Mouse (Mus musculus): ENCODE results near the gene Uvrag.

DNA sequence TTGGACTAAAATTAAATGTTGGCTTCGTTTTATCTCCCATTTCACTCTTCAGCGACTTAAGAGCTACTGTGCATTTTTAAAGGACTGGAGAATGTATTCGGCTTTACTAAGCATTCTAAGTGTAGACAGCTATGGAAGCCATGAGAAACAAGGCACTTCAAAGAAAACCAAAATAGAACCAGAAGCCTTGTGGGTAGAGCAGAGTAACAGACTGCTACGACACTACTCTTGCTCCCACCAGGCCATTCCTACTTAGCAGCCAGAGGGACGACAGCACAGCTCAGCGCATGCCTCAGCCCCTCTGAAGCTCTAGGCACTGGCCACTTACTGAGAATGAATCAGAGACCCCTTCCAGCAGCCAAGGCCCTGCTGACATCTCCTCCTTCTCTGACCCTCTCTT is 155.5 kb downstream of the Uvrag start:
- TF ChIP-seq POLR2A (IDR thresholded peaks at IDR 0.05; ENCODE audit: low read depth, low read length) (no peak), CTCF (IDR thresholded peaks at IDR 0.05; ENCODE audit: borderline replicate concordance, insufficient read depth, low read length) (no peak)
